Mouse (Mus musculus) lung, embryonic 14.5 days (tissue): ENCODE results near the gene Rtl10. TPM values are rescaled to one million over a fixed set of nuclear protein-coding genes. Genes with fewer than 3 reads are reported as not detected.

ENCODE experiments used
- ATAC-seq: fragments of 200-750 bp; cut with Nextera tagmentation; 2 replicates; pipeline ENCODE4 v1.8.0; 2017; ENCODE audit warnings: mild to moderate bottlenecking, moderate TSS enrichment, moderate library complexity; ENCODE audit not compliant: insufficient read depth
- DNase-seq: peaks from one replicate; pipeline ENCODE4 v3.0.0-alpha.2; 2015
- H3K27ac ChIP-seq: fragments of 300-500 bp; sonication (generic); 2 replicates; pipeline ENCODE4 v1.5.1; 2014; ENCODE audit warnings: low read depth, mild to moderate bottlenecking, moderate library complexity
- H3K27me3 ChIP-seq: fragments of 300-500 bp; sonication (generic); 2 replicates; pipeline ENCODE4 v1.6.1; 2014; ENCODE audit warnings: low read length, control low read depth; ENCODE audit not compliant: insufficient read depth
- H3K36me3 ChIP-seq: fragments of 300-500 bp; sonication (generic); 2 replicates; pipeline ENCODE4 v1.6.1; 2014; ENCODE audit warnings: control low read depth; ENCODE audit not compliant: insufficient read depth
- H3K4me1 ChIP-seq: fragments of 300-500 bp; sonication (generic); 2 replicates; pipeline ENCODE4 v1.6.1; 2014; ENCODE audit warnings: antibody characterized with exemption, control low read depth; ENCODE audit not compliant: insufficient read depth
- H3K4me2 ChIP-seq: fragments of 300-500 bp; sonication (generic); 2 replicates; pipeline ENCODE4 v1.6.1; 2014; ENCODE audit warnings: mild to moderate bottlenecking
- H3K4me3 ChIP-seq: fragments of 300-500 bp; sonication (generic); 2 replicates; pipeline ENCODE4 v1.5.1; 2014; ENCODE audit warnings: low read depth, low read length
- H3K9ac ChIP-seq: fragments of 300-500 bp; sonication (generic); 2 replicates; pipeline ENCODE4 v1.6.1; 2014
- H3K9me3 ChIP-seq: fragments of 300-500 bp; sonication (generic); 2 replicates; pipeline ENCODE4 v1.6.1; 2016; ENCODE audit warnings: low read depth, low read length, control low read depth
- CTCF ChIP-seq: IDR thresholded peaks from 2 replicates; pipeline ENCODE4 v1.5.1; 2016; ENCODE audit warnings: antibody characterized with exemption, low read depth
- WGBS: fragments of 180-500 bp; shearing (Covaris S2); extraction: QIAGEN DNeasy Blood & Tissue Kit; methylation state at CpG from one replicate; pipeline ENCODE4 v1.1.7; 2014; 5-methylcytosine and 5-hydroxymethylcytosine counted together
- polyA plus RNA-seq: library from polyadenylated mRNA; unstranded; fragments of >200 nt; fragmentation: Nextera tagmentation; extraction: Ambion mirVana; gene quantifications from 2 replicates; pipeline ENCODE4 v1.2.1, GENCODE M21; 2014

The Rtl10 gene
- polyA plus RNA-seq, 1 experiment from 2014 or later, result 4.8 TPM

- Histone ChIP-seq H3K27me3 (no peaks in the 10 kb centered on the region), H3K36me3 (0 out of 2 replicates have a peak, but pooled peaks cover 3% of the 10 kb centered on the region), H3K4me2 (no peak overlapping the region), H3K4me1 (0 out of 2 replicates have a peak, but pooled peaks cover 3% of the 10 kb centered on the region), H3K9ac (no peak overlapping the region), H3K9me3 (no peaks in the 10 kb centered on the region), H3K27ac (no peak overlapping the region), H3K4me3 (no peak overlapping the region)
- ATAC-seq (no peak), DNase-seq (no peak)
- 67% methylated on average over 11 of the region's 11 CpGs for WGBS
- no peak for TF ChIP-seq CTCF
These were observed 27.2 kb upstream of the Rtl10 start for GRCm38 (mm10) chr16:18471381-18471955.

- ATAC-seq (no peak), DNase-seq (no peak)
- no peak overlapping the region for H3K27ac ChIP-seq
- no peak overlapping the region for H3K4me3 ChIP-seq
- no peak for TF ChIP-seq CTCF
- H3K36me3 ChIP-seq, result 0 out of 2 replicates have a peak, but pooled peaks cover 3% of the 10 kb centered on the region
- H3K4me1 ChIP-seq, result 0 out of 2 replicates have a peak, but pooled peaks cover 3% of the 10 kb centered on the region
- H3K27me3 ChIP-seq, result no peaks in the 10 kb centered on the region
- no peak overlapping the region for H3K9ac ChIP-seq
- no peak overlapping the region for H3K4me2 ChIP-seq
- no peaks in the 10 kb centered on the region for H3K9me3 ChIP-seq
- 87% methylated on average over 6 of the region's 6 CpGs for WGBS
These were observed 26.7 kb upstream of the Rtl10 start for GRCm38 (mm10) chr16:18471976-18472375.

- H3K4me3 ChIP-seq, result no peak overlapping the region
- ATAC-seq, result peak; percentile 10; the same call in 1 of the 2 replicates
- no peak overlapping the region for H3K4me2 ChIP-seq
- no peak for TF ChIP-seq CTCF
- no peaks in the 10 kb centered on the region for H3K27me3 ChIP-seq
- 0 out of 2 replicates have a peak, but pooled peaks cover 3% of the 10 kb centered on the region for H3K36me3 ChIP-seq
- no peaks in the 10 kb centered on the region for H3K9me3 ChIP-seq
- WGBS, result 73% methylated on average over 4 of the region's 4 CpGs
- no peak for DNase-seq
- 0 out of 2 replicates have a peak, but pooled peaks cover 3% of the 10 kb centered on the region for H3K4me1 ChIP-seq
- H3K9ac ChIP-seq, result no peak overlapping the region
- H3K27ac ChIP-seq, result no peak overlapping the region
These were observed 26.3 kb upstream of the Rtl10 start for GRCm38 (mm10) chr16:18472416-18472815.

GRCm38 (mm10) chr16:18472976-18473375, 25.7 kb upstream of the Rtl10 start:
- no peak overlapping the region for H3K4me2 ChIP-seq
- no peak for TF ChIP-seq CTCF
- H3K36me3 ChIP-seq, result 0 out of 2 replicates have a peak, but pooled peaks cover 3% of the 10 kb centered on the region
- DNase-seq (peak; percentile 60), ATAC-seq (peak; percentile 83)
- no peaks in the 10 kb centered on the region for H3K9me3 ChIP-seq
- H3K27me3 ChIP-seq, result no peaks in the 10 kb centered on the region
- WGBS, result 70% methylated on average over 8 of the region's 8 CpGs
- no peak overlapping the region for H3K27ac ChIP-seq
- H3K4me1 ChIP-seq, result 0 out of 2 replicates have a peak, but pooled peaks cover 3% of the 10 kb centered on the region
- H3K4me3 ChIP-seq, result no peak overlapping the region
- H3K9ac ChIP-seq, result no peak overlapping the region

- Histone ChIP-seq H3K9ac (no peak overlapping the region), H3K9me3 (no peaks in the 10 kb centered on the region), H3K4me2 (no peak overlapping the region), H3K4me3 (no peak overlapping the region), H3K27ac (no peak overlapping the region), H3K4me1 (0 out of 2 replicates have a peak, but pooled peaks cover 3% of the 10 kb centered on the region), H3K36me3 (0 out of 2 replicates have a peak, but pooled peaks cover 3% of the 10 kb centered on the region), H3K27me3 (no peaks in the 10 kb centered on the region)
- 60% methylated on average over 2 of the region's 2 CpGs for WGBS
- DNase-seq (no peak), ATAC-seq (no peak)
- no peak for TF ChIP-seq CTCF
These were observed 24.7 kb upstream of the Rtl10 start for GRCm38 (mm10) chr16:18474021-18474420.

GRCm38 (mm10) chr16:18477996-18478395, 20.7 kb upstream of the Rtl10 start:
- DNase-seq (no peak), ATAC-seq (no peak)
- 55% methylated on average over 6 of the region's 6 CpGs for WGBS
- Histone ChIP-seq H3K4me1 (no peaks in the 10 kb centered on the region), H3K9me3 (no peaks in the 10 kb centered on the region), H3K27me3 (no peaks in the 10 kb centered on the region), H3K4me3 (no peak overlapping the region), H3K9ac (no peak overlapping the region), H3K36me3 (0 out of 2 replicates have a peak, but pooled peaks cover 3% of the 10 kb centered on the region), H3K4me2 (no peak overlapping the region), H3K27ac (no peak overlapping the region)
- TF ChIP-seq CTCF, result peak; percentile 56

- no peak overlapping the region for H3K9ac ChIP-seq
- H3K27me3 ChIP-seq, result no peaks in the 10 kb centered on the region
- WGBS, result 42% methylated on average over 7 of the region's 7 CpGs
- no peak overlapping the region for H3K4me3 ChIP-seq
- no peak for ATAC-seq
- H3K27ac ChIP-seq, result no peak overlapping the region
- DNase-seq, result no peak
- H3K4me1 ChIP-seq, result no peaks in the 10 kb centered on the region
- H3K9me3 ChIP-seq, result no peaks in the 10 kb centered on the region
- no peak overlapping the region for H3K4me2 ChIP-seq
- 0 out of 2 replicates have a peak, but pooled peaks cover 3% of the 10 kb centered on the region for H3K36me3 ChIP-seq
- TF ChIP-seq CTCF, result no peak
These were observed 19.0 kb upstream of the Rtl10 start for GRCm38 (mm10) chr16:18479667-18480066.
